Mouse (Mus musculus) embryonic facial prominence, embryonic 11.5 days (tissue): ENCODE results near the gene Kirrel2. TPM values are rescaled to one million over a fixed set of nuclear protein-coding genes. Genes with fewer than 3 reads are reported as not detected.

Experiments used
- ATAC-seq: fragments of 200-750 bp; cut with Nextera tagmentation; replicated peaks from 2 replicates; pipeline ENCODE4 v1.8.0; 2017; ENCODE audit warnings: low read depth; ENCODE audit not compliant: insufficient number of reproducible peaks, low FRiP score, low TSS enrichment
- DNase-seq: peaks from one replicate; pipeline ENCODE4 v3.0.0-alpha.2; 2015; ENCODE audit warnings: low spot score
- H3K27ac ChIP-seq: fragments of 300-500 bp; sonication (generic); replicated peaks from 2 replicates; pipeline ENCODE4 v1.5.1; 2014; ENCODE audit warnings: mild to moderate bottlenecking, low read depth, low read length, control low read depth
- H3K27me3 ChIP-seq: fragments of 300-500 bp; sonication (generic); 2 replicates; pipeline ENCODE4 v1.6.1; 2014; ENCODE audit warnings: mild to moderate bottlenecking, low read length, moderate library complexity, mixed read lengths; ENCODE audit not compliant: control insufficient read depth, insufficient read depth
- H3K36me3 ChIP-seq: fragments of 300-500 bp; sonication (generic); replicated peaks from 2 replicates; pipeline ENCODE4 v1.6.1; 2014; ENCODE audit warnings: low read depth, mild to moderate bottlenecking, low read length, moderate library complexity, mixed read lengths; ENCODE audit not compliant: control insufficient read depth, insufficient read depth
- H3K4me1 ChIP-seq: fragments of 300-500 bp; sonication (generic); 2 replicates; pipeline ENCODE4 v1.6.1; 2014; ENCODE audit warnings: low read length, mixed read lengths; ENCODE audit not compliant: control insufficient read depth, insufficient read depth
- H3K4me2 ChIP-seq: fragments of 300-500 bp; sonication (generic); 2 replicates; pipeline ENCODE4 v1.6.1; 2014; ENCODE audit warnings: low read depth, mild to moderate bottlenecking, control low read depth, low read length, moderate library complexity
- H3K4me3 ChIP-seq: fragments of 300-500 bp; sonication (generic); 2 replicates; pipeline ENCODE4 v1.5.1; 2014; ENCODE audit warnings: low read depth, low read length, control low read depth
- H3K9ac ChIP-seq: fragments of 300-500 bp; sonication (generic); replicated peaks from 2 replicates; pipeline ENCODE4 v1.6.1; 2014; ENCODE audit warnings: mild to moderate bottlenecking, control low read depth, low read length
- H3K9me3 ChIP-seq: fragments of 300-500 bp; sonication (generic); replicated peaks from 2 replicates; pipeline ENCODE4 v1.6.1; 2016; ENCODE audit warnings: mild to moderate bottlenecking, low read length, inconsistent platforms, mixed read lengths; ENCODE audit not compliant: control insufficient read depth
- WGBS: fragments of 180-500 bp; shearing (Covaris S2); extraction: QIAGEN DNeasy Blood & Tissue Kit; methylation state at CpG from one replicate; pipeline ENCODE4 v1.1.7; 2014; 5-methylcytosine and 5-hydroxymethylcytosine counted together
- polyA plus RNA-seq: library from polyadenylated mRNA; unstranded; fragments of >200 nt; fragmentation: Nextera tagmentation; extraction: Ambion mirVana; gene quantifications from 2 replicates; pipeline ENCODE4 v1.2.1, GENCODE M21; 2014

Gene Kirrel2
- polyA plus RNA-seq, 1 experiment from 2014 or later = 0.84 TPM

DNA sequence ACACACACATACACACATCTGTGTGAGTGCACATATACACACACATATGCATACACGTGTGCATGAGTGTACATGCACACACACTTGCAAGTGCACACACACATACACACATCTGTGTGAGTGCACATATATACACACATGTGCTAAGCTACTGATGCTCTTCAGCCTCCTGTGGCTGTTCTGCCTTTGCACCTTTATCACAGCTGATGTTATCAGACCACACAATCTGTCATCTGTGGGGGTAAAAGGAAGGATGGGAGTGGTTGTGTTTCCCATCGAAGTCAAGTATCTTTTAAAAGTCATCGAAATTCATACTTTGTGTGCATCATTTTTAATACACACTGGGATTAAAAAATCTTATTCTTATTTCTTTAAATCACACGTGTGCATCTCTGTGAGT is 55.1 kb downstream of the Kirrel2 start:
- 72% methylated on average over 4 of the region's 4 CpGs for WGBS
- Histone ChIP-seq H3K27ac (no peak overlapping the region), H3K36me3 (no peaks in the 10 kb centered on the region), H3K4me2 (no peak overlapping the region), H3K4me1 (no peaks in the 10 kb centered on the region), H3K27me3 (no peaks in the 10 kb centered on the region), H3K4me3 (no peak overlapping the region), H3K9ac (no peak overlapping the region), H3K9me3 (no peaks in the 10 kb centered on the region)
- DNase-seq (no peak), ATAC-seq (no peak)

DNA sequence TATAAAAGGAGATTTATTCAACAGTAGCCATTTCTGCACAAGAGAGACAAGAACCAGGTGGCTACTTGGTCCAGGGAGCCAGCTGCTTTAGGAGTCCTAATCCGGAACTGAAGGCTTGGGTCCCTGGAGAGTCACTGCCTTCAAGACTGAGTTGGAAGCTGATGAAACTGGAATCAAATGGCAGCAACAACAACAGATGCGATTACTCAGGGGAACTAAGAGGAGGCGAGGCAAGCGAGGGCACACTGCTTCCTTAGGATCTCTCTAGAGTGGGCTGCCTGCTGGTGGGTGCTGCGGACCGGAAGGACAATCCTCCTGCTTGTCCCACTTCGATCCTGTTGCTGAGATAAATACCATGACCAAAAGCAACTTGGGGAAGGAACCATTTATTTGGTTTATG is 57.8 kb downstream of the Kirrel2 start:
- WGBS = 59% methylated on average over 7 of the region's 7 CpGs
- no peaks in the 10 kb centered on the region for H3K27me3 ChIP-seq
- no peaks in the 10 kb centered on the region for H3K4me1 ChIP-seq
- H3K4me2 ChIP-seq = no peak overlapping the region
- no peak overlapping the region for H3K4me3 ChIP-seq
- DNase-seq (no peak), ATAC-seq (no peak)
- no peak overlapping the region for H3K27ac ChIP-seq
- H3K36me3 ChIP-seq = no peaks in the 10 kb centered on the region
- H3K9ac ChIP-seq = no peak overlapping the region
- H3K9me3 ChIP-seq = no peaks in the 10 kb centered on the region

Other genes with a start within 250 kb of the Kirrel2 start
- 166 and 177 TPM in 2 replicates for gene Polr2i, start 225.7 kb downstream of the Kirrel2 start, polyA plus RNA-seq
- gene Tbcb, start 225.4 kb downstream of the Kirrel2 start, polyA plus RNA-seq = 245 and 256 TPM in 2 replicates
- gene Ovol3, start 222.0 kb downstream of the Kirrel2 start, polyA plus RNA-seq = not detected in 2 replicates
- 0.28 and 0.31 TPM in 2 replicates for gene Thap8, start 177.6 kb downstream of the Kirrel2 start, polyA plus RNA-seq
- 5.2 and 9.3 TPM in 2 replicates for gene Wdr62, start 177.3 kb downstream of the Kirrel2 start, polyA plus RNA-seq
- 52.5 and 70.5 TPM in 2 replicates for gene Clip3, start 166.0 kb downstream of the Kirrel2 start, polyA plus RNA-seq
- 80.7 and 92.0 TPM in 2 replicates for gene Alkbh6, start 149.0 kb downstream of the Kirrel2 start, polyA plus RNA-seq
- gene Syne4, start 142.9 kb downstream of the Kirrel2 start, polyA plus RNA-seq = 34.5 and 44.5 TPM in 2 replicates
- 1.4 TPM in 1 of 2 replicates, not detected in the other for gene E130208F15Rik, start 135.9 kb downstream of the Kirrel2 start, polyA plus RNA-seq
- gene Sdhaf1, start 133.8 kb downstream of the Kirrel2 start, polyA plus RNA-seq = 24.4 and 25.0 TPM in 2 replicates
- 4.5 and 5.1 TPM in 2 replicates for gene Lrfn3, start 94.9 kb downstream of the Kirrel2 start, polyA plus RNA-seq
- 16.9 and 17.9 TPM in 2 replicates for gene Tyrobp, start 43.9 kb downstream of the Kirrel2 start, polyA plus RNA-seq
- gene Hcst, start 37.8 kb downstream of the Kirrel2 start, polyA plus RNA-seq = 0.72 TPM in 1 of 2 replicates, not detected in the other
- gene Nfkbid, start 36.0 kb downstream of the Kirrel2 start, polyA plus RNA-seq = 1.6 TPM in 2 replicates
- 40.2 and 45.4 TPM in 2 replicates for gene Aplp1, start 12.2 kb downstream of the Kirrel2 start, polyA plus RNA-seq
- gene Nphs1, start 625 bp upstream of the Kirrel2 start, polyA plus RNA-seq = 0.36 TPM in 1 of 2 replicates, not detected in the other
- gene Prodh2, start 35.9 kb upstream of the Kirrel2 start, polyA plus RNA-seq = not detected in 2 replicates
- gene Arhgap33, start 77.4 kb upstream of the Kirrel2 start, polyA plus RNA-seq = 11.5 and 14.7 TPM in 2 replicates
- 4.4 and 6.2 TPM in 2 replicates for gene Hspb6, start 94.5 kb upstream of the Kirrel2 start, polyA plus RNA-seq
- 13.0 and 13.7 TPM in 2 replicates for gene Proser3, start 94.6 kb upstream of the Kirrel2 start, polyA plus RNA-seq
- gene Lin37, start 102.1 kb upstream of the Kirrel2 start, polyA plus RNA-seq = 40.2 and 44.8 TPM in 2 replicates
- gene U2af1l4, start 105.6 kb upstream of the Kirrel2 start, polyA plus RNA-seq = 99.9 and 102 TPM in 2 replicates
- 5.9 and 7.0 TPM in 2 replicates for gene Gm49396, start 105.7 kb upstream of the Kirrel2 start, polyA plus RNA-seq
- gene Psenen, start 105.9 kb upstream of the Kirrel2 start, polyA plus RNA-seq = 108 and 110 TPM in 2 replicates
- 1.5 and 2.9 TPM in 2 replicates for gene Igflr1, start 107.7 kb upstream of the Kirrel2 start, polyA plus RNA-seq
- gene Kmt2b, start 131.0 kb upstream of the Kirrel2 start, polyA plus RNA-seq = 7.2 and 8.4 TPM in 2 replicates
- gene Zbtb32, start 141.2 kb upstream of the Kirrel2 start, polyA plus RNA-seq = 0.21 and 0.43 TPM in 2 replicates
- 0.14 and 0.35 TPM in 2 replicates for gene Upk1a, start 155.2 kb upstream of the Kirrel2 start, polyA plus RNA-seq
- 700 and 782 TPM in 2 replicates for gene Cox6b1, start 168.5 kb upstream of the Kirrel2 start, polyA plus RNA-seq
- gene Etv2, start 178.2 kb upstream of the Kirrel2 start, polyA plus RNA-seq = 0.20 TPM in 1 of 2 replicates, not detected in the other
- 108 and 118 TPM in 2 replicates for gene Rbm42, start 192.6 kb upstream of the Kirrel2 start, polyA plus RNA-seq
- 50.1 and 53.1 TPM in 2 replicates for gene Haus5, start 207.3 kb upstream of the Kirrel2 start, polyA plus RNA-seq
- not detected in 2 replicates for gene Pmis2, start 213.9 kb upstream of the Kirrel2 start, polyA plus RNA-seq
- gene 2200002J24Rik, start 241.2 kb upstream of the Kirrel2 start, polyA plus RNA-seq = not detected in 2 replicates